Mouse (Mus musculus) embryonic facial prominence, embryonic 15.5 days (tissue): ENCODE data around the gene Timd2. TPM values are rescaled to one million over a fixed set of nuclear protein-coding genes. Genes with fewer than 3 reads are reported as not detected.
"Not testable (repeated sequence)": the region's sequence is repeated elsewhere in the genome, so short reads cannot be mapped to it uniquely, and the experiment has no call there.

ENCODE experiments used
- ATAC-seq: fragments of 200-750 bp; cut with Nextera tagmentation; 2 replicates; pipeline ENCODE4 v1.8.0; 2017; ENCODE audit warnings: low read depth, moderate TSS enrichment; ENCODE audit not compliant: insufficient number of reproducible peaks, low FRiP score, low TSS enrichment
- H3K27ac ChIP-seq: fragments of 300-500 bp; sonication (generic); replicated peaks from 2 replicates; pipeline ENCODE4 v1.5.1; 2015; ENCODE audit warnings: mild to moderate bottlenecking, inconsistent platforms
- H3K27me3 ChIP-seq: fragments of 300-500 bp; sonication (generic); 2 replicates; pipeline ENCODE4 v1.6.1; 2015; ENCODE audit warnings: inconsistent platforms
- H3K36me3 ChIP-seq: fragments of 300-500 bp; sonication (generic); 2 replicates; pipeline ENCODE4 v1.6.1; 2015; ENCODE audit warnings: mild to moderate bottlenecking, inconsistent platforms
- H3K4me1 ChIP-seq: fragments of 300-500 bp; sonication (generic); 2 replicates; pipeline ENCODE4 v1.6.1; 2015; ENCODE audit warnings: inconsistent platforms
- H3K4me2 ChIP-seq: fragments of 300-500 bp; sonication (generic); replicated peaks from 2 replicates; pipeline ENCODE4 v1.6.1; 2015; ENCODE audit warnings: mild to moderate bottlenecking, inconsistent platforms
- H3K4me3 ChIP-seq: fragments of 300-500 bp; sonication (generic); replicated peaks from 2 replicates; pipeline ENCODE4 v1.5.1; 2015; ENCODE audit warnings: mild to moderate bottlenecking, inconsistent platforms
- H3K9ac ChIP-seq: fragments of 300-500 bp; sonication (generic); 2 replicates; pipeline ENCODE4 v1.6.1; 2015; ENCODE audit warnings: inconsistent platforms
- H3K9me3 ChIP-seq: fragments of 300-500 bp; sonication (generic); replicated peaks from 2 replicates; pipeline ENCODE4 v1.6.1; 2016; ENCODE audit warnings: inconsistent platforms
- WGBS: fragments of 180-500 bp; shearing (Covaris S2); methylation state at CpG from one replicate; pipeline ENCODE4 v1.1.7; 2015; 5-methylcytosine and 5-hydroxymethylcytosine counted together
- polyA plus RNA-seq: library from polyadenylated mRNA; unstranded; fragments of >200 nt; fragmentation: Nextera tagmentation; extraction: Ambion mirVana; gene quantifications from 2 replicates; pipeline ENCODE4 v1.2.1, GENCODE M21; 2015

The Timd2 gene
- polyA plus RNA-seq, 1 experiment from 2014 or later, result 0.24 TPM

DNA sequence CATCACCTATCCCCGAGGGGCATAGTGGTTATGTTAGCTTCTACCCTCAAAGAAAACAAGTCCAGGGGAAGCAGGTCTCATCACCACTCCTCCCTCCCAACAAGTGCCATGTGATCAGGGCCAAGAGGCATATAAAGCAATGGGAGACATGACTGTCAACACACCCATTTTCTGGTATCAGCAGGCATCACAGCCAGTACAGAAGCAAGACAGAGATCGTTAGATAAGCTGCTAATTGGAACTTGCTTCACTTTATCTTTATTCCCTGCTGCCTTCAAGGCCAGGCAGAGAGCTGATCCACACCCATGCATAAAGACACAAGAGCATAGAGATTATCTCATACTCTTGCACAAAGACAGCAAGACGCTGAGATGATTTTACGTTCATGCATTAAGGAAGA, 43.6 kb downstream of the Timd2 start:
- H3K9me3 ChIP-seq, result no peaks in the 10 kb centered on the region
- 73% methylated on average over 4 of the region's 4 CpGs for WGBS

DNA sequence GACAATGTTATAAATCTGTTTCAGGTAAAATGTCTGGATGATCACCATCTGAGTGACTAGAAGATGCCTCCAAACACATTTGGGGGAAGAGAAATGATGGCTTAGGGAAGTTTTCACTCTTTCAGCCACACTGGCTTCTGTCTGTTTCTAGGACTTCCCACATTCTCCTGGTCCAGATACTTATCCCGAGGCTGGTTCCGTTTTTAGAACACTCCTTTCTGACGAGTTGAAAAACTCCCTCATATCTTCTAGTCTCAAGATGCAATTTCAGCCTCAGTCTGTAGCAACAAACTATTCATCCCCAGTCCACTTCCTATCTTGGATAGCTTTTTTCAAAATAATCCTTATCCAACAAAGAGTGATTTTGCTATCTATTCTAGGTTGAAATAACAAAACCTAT, 54.4 kb downstream of the Timd2 start:
- Histone ChIP-seq H3K4me1 (no peaks in the 10 kb centered on the region), H3K27me3 (no peaks in the 10 kb centered on the region), H3K4me3 (no peak overlapping the region), H3K36me3 (no peaks in the 10 kb centered on the region), H3K4me2 (no peak overlapping the region), H3K9me3 (no peaks in the 10 kb centered on the region), H3K27ac (no peak overlapping the region), H3K9ac (no peak overlapping the region)
- WGBS, result 77% methylated on average over 3 of the region's 3 CpGs
- no peak for ATAC-seq

More for the DNA sequence above, 43.6 kb downstream of the Timd2 start:
- no peak overlapping the region for H3K9ac ChIP-seq
- H3K27ac ChIP-seq, result no peak overlapping the region
- no peak overlapping the region for H3K4me2 ChIP-seq
- no peaks in the 10 kb centered on the region for H3K36me3 ChIP-seq
- no peaks in the 10 kb centered on the region for H3K27me3 ChIP-seq
- H3K4me3 ChIP-seq, result no peak overlapping the region
- H3K4me1 ChIP-seq, result no peaks in the 10 kb centered on the region
- no peak for ATAC-seq

- not testable (repeated sequence) for H3K9me3 ChIP-seq, H3K9ac ChIP-seq, ATAC-seq, H3K4me1 ChIP-seq, H3K36me3 ChIP-seq, H3K4me2 ChIP-seq, H3K4me3 ChIP-seq, H3K27ac ChIP-seq, H3K27me3 ChIP-seq
- WGBS, result 44% methylated on average over 3 of the region's 3 CpGs
These were observed 57.2 kb downstream of the Timd2 start for GRCm38 (mm10) chr11:46649655-46650054.

GRCm38 (mm10) chr11:46644824-46645223, 62.0 kb downstream of the Timd2 start:
- Histone ChIP-seq H3K4me3 (no peak overlapping the region), H3K36me3 (no peaks in the 10 kb centered on the region), H3K27me3 (no peaks in the 10 kb centered on the region), H3K9ac (no peak overlapping the region), H3K4me2 (no peak overlapping the region), H3K9me3 (no peaks in the 10 kb centered on the region), H3K27ac (no peak overlapping the region), H3K4me1 (no peaks in the 10 kb centered on the region)
- 50% methylated on average over 1 of the region's 1 CpGs for WGBS
- no peak for ATAC-seq

- WGBS, result 83% methylated on average over 3 of the region's 3 CpGs
- H3K4me1 ChIP-seq, result no peaks in the 10 kb centered on the region
- no peak overlapping the region for H3K4me3 ChIP-seq
- ATAC-seq, result no peak
- no peak overlapping the region for H3K9ac ChIP-seq
- H3K36me3 ChIP-seq, result no peaks in the 10 kb centered on the region
- H3K27ac ChIP-seq, result no peak overlapping the region
- H3K27me3 ChIP-seq, result no peaks in the 10 kb centered on the region
- H3K4me2 ChIP-seq, result no peak overlapping the region
- no peaks in the 10 kb centered on the region for H3K9me3 ChIP-seq
These were observed 70.3 kb downstream of the Timd2 start for GRCm38 (mm10) chr11:46636568-46636967.

DNA sequence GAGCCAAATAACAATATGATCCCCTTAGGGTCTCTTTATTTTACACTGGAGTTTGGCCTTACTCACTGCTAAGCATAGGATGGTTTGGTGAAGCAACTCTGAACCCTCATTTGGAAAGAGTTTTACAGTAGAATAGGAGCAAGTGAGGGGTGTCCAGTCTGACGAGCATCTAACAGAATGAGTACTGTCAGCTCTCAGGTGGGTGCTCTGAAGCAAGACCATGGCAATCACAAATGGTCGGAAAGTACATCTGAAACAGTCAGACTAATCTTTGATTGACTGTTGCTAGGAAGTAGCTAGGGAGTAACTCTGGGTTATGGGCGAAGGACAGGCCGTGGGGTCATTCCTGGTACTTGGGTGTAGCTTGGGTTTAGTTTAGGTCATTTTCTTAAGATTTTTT, 71.3 kb downstream of the Timd2 start:
- ATAC-seq, H3K27ac ChIP-seq, H3K4me2 ChIP-seq, H3K27me3 ChIP-seq, H3K4me3 ChIP-seq, H3K9me3 ChIP-seq, H3K9ac ChIP-seq, H3K4me1 ChIP-seq, H3K36me3 ChIP-seq: not testable (repeated sequence)
- WGBS, result 79% methylated on average over 4 of the region's 4 CpGs

GRCm38 (mm10) chr11:46631635-46632034, 75.2 kb downstream of the Timd2 start:
- no peaks in the 10 kb centered on the region for H3K36me3 ChIP-seq
- H3K27ac ChIP-seq, result no peak overlapping the region
- H3K4me3 ChIP-seq, result no peak overlapping the region
- no peaks in the 10 kb centered on the region for H3K4me1 ChIP-seq
- H3K4me2 ChIP-seq, result no peak overlapping the region
- 30% methylated on average over 3 of the region's 3 CpGs for WGBS
- ATAC-seq, result no peak
- H3K9ac ChIP-seq, result no peak overlapping the region
- no peaks in the 10 kb centered on the region for H3K9me3 ChIP-seq
- H3K27me3 ChIP-seq, result no peaks in the 10 kb centered on the region

DNA sequence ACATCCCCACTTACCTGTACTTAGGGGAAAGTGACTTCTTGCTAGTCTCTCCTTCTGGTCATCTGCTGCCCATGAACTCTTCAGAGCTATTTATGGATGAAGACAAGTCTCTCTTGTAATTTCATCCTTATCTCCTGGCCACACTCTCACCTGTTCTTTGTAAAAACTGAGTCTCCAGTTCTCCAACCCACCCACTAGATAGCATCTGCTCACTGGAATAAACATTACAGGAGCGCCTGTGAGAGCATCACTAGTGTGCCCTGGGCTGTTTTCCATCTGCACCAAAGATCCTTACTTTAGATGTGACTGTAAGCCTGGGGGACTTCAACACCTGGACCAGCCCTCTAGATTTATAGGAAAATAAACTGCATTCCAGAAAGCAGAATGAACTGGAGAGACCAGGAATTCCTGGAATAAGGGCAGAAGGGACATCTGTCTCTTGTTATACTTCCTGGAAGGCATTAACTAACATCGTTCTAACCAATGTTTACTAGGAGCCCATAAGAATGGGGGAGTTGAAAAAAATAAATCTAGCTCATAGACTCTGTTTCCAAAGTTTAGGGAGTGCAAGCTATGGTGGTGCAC, 77.6 kb downstream of the Timd2 start, which contains the start of gene Dppa1:
Gene Dppa1, minus strand, starts transcription at position 51 of the 585 bp plus-strand sequence.
- 41% methylated on average over 2 of the region's 2 CpGs for WGBS
- no peak within 1 kb of the TSS for H3K4me2 ChIP-seq
- H3K9ac ChIP-seq, result no peak within 1 kb of the TSS
- H3K27ac ChIP-seq, result no peak within 1 kb of the TSS
- H3K9me3 ChIP-seq, result no peaks in the 10 kb centered on the region
- no peaks in the 10 kb centered on the region for H3K36me3 ChIP-seq
- no peak within 1 kb of the TSS for H3K4me3 ChIP-seq
- H3K4me1 ChIP-seq, result no peaks in the 10 kb centered on the region
- H3K27me3 ChIP-seq, result no peaks in the 10 kb centered on the region
- no peak for ATAC-seq

- H3K4me2 ChIP-seq, result no peak overlapping the region
- H3K4me3 ChIP-seq, result no peak overlapping the region
- no peak for ATAC-seq
- 60% methylated on average over 7 of the region's 7 CpGs for WGBS
- no peaks in the 10 kb centered on the region for H3K4me1 ChIP-seq
- no peak overlapping the region for H3K9ac ChIP-seq
- no peaks in the 10 kb centered on the region for H3K9me3 ChIP-seq
- H3K36me3 ChIP-seq, result no peaks in the 10 kb centered on the region
- no peak overlapping the region for H3K27ac ChIP-seq
- no peaks in the 10 kb centered on the region for H3K27me3 ChIP-seq
These were observed 86.3 kb downstream of the Timd2 start for GRCm38 (mm10) chr11:46620414-46621168.

DNA sequence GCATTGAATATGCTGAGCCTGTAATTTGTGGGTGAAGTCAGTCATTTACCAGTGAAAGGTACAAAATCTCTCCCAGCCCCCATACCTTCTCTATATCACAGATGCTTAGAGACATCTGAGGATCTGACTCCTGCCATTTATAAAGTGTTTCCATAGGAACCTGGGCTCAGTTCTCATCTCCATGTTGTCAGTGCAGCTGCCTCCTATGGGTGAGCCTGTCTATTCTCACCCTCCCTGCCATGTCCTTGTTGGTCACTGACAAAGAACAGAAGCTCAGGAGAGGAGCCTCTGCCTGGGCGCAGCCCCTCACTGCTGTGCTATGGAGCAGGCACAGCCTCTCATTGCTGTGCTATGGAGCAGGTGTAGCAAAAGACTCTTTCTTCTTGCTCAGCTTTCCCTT, 86.9 kb downstream of the Timd2 start:
- Histone ChIP-seq H3K36me3 (no peaks in the 10 kb centered on the region), H3K27ac (no peak overlapping the region), H3K4me2 (no peak overlapping the region), H3K9ac (no peak overlapping the region), H3K9me3 (no peaks in the 10 kb centered on the region), H3K4me1 (no peaks in the 10 kb centered on the region), H3K4me3 (no peak overlapping the region), H3K27me3 (no peaks in the 10 kb centered on the region)
- 70% methylated on average over 1 of the region's 1 CpGs for WGBS
- ATAC-seq, result no peak
